Mouse (Mus musculus): ENCODE measurements around the gene Mapk8ip3. TPM values are rescaled to one million over a fixed set of nuclear protein-coding genes. Genes with fewer than 3 reads are reported as not detected.
"Not testable (repeated sequence)": the region's sequence is repeated elsewhere in the genome, so short reads cannot be mapped to it uniquely, and the experiment has no call there.

The Mapk8ip3 gene
- polyA plus RNA-seq, 1 experiment from 2014 or later = 36.5 TPM

DNA sequence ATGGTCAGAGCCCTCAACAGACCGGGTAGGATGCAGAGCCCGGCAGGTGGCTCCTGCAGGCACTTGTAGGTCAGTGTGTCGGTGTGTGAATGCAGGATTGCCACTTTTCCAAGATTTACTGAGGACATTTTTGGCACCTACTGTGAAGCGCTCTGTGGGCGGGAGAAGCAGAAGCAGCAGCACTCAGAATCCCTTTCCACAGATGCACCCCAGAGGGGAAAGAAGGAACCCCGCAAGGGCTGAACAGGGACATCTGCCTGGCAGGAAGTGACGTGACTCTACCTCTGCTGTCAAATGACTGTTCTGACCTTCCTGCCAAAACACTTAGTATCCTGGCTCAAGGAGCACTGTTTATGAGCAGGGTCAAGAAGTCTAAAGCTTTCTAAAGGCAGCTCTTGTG lies 6.3 kb upstream of the Mapk8ip3 start:
- no peaks in the 10 kb centered on the region for H3K4me1 ChIP-seq (ENCODE audit: control insufficient read depth, insufficient read depth, low read length)
- no peak overlapping the region for H3K9ac ChIP-seq (ENCODE audit: low read length)
- DNase-seq (ENCODE audit: low spot score, missing footprints) = no peak
- ATAC-seq (ENCODE audit: low FRiP score) = no peak
- H3K27ac ChIP-seq (ENCODE audit: low read depth, low read length) = no peak overlapping the region
- peaks cover 12% of the 10 kb centered on the region for H3K36me3 ChIP-seq (ENCODE audit: control insufficient read depth, insufficient read depth, low read length)
- no peak overlapping the region for H3K4me3 ChIP-seq (ENCODE audit: low read depth, low read length)
- no peak overlapping the region for H3K4me2 ChIP-seq
- H3K9me3 ChIP-seq (ENCODE audit: control insufficient read depth, low read length) = no peaks in the 10 kb centered on the region
- WGBS = 90% methylated on average over 7 of the region's 7 CpGs
- no peaks in the 10 kb centered on the region for H3K27me3 ChIP-seq (ENCODE audit: control insufficient read depth, insufficient read depth, low read length)

DNA sequence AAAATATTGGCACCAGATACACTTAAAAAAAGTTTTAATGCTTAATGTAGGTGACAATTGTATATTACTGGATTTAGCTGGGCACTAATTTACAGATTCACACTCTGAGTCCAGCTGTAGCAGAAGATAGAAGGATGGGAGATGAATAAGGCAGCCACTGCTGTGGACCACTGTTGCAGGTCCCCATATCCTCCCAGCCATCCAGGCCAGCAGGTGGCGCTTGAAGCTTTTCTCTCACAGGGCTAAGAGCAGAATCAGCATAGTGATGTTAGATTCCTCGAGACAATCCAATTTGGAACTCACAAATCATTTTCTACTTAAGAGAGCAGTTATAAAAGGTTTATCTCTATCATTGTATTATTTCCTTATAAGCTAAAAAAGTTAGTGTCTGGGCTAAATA lies 5.7 kb upstream of the Mapk8ip3 start:
- not testable (repeated sequence) for DNase-seq (ENCODE audit: low spot score, missing footprints); ATAC-seq (ENCODE audit: low FRiP score)
- peaks cover 12% of the 10 kb centered on the region for H3K36me3 ChIP-seq (ENCODE audit: control insufficient read depth, insufficient read depth, low read length)

DNA sequence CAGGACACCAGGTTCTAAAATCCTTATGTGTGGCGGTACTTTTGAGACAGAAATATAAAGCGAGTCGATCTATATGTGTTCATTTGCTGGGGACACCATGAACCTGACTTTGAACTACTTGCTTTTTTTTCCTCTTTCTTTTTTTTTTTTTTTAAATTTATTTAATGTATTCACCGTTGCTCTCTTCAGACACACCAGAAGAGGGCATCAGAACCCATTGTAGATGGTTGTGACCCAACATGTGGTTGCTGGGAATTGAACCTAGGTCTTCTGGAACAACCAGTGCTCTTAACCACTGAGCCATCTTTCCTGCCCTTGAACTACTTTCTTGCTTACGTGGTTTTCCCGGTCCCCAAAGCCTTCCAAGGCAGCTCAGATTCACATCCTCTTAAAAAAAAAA lies 489 bp upstream of the Mapk8ip3 start:
- Histone ChIP-seq H3K36me3 (ENCODE audit: control insufficient read depth, insufficient read depth, low read length) (peaks cover 3% of the 10 kb centered on the region; the same call in 1 of the 2 replicates), H3K4me3 (ENCODE audit: low read depth, low read length) (peak overlapping the region; percentile 90), H3K4me1 (ENCODE audit: control insufficient read depth, insufficient read depth, low read length) (peaks cover 12% of the 10 kb centered on the region), H3K27ac (ENCODE audit: low read depth, low read length) (peak overlapping the region; percentile 75; the same call in 1 of the 2 replicates), H3K27me3 (ENCODE audit: control insufficient read depth, insufficient read depth, low read length) (no peaks in the 10 kb centered on the region), H3K4me2 (peak overlapping the region; percentile 74), H3K9me3 (ENCODE audit: control insufficient read depth, low read length) (no peaks in the 10 kb centered on the region), H3K9ac (ENCODE audit: low read length) (peak overlapping the region; percentile 85; the same call in 1 of the 2 replicates)
- DNase-seq (ENCODE audit: low spot score, missing footprints) = no peak
- 47% methylated on average over 6 of the region's 6 CpGs for WGBS
- no peak for ATAC-seq (ENCODE audit: low FRiP score)

More for the DNA sequence above, 5.7 kb upstream of the Mapk8ip3 start:
- H3K4me3 ChIP-seq (ENCODE audit: low read depth, low read length); H3K27ac ChIP-seq (ENCODE audit: low read depth, low read length); H3K4me2 ChIP-seq; H3K27me3 ChIP-seq (ENCODE audit: control insufficient read depth, insufficient read depth, low read length); H3K9ac ChIP-seq (ENCODE audit: low read length); H3K4me1 ChIP-seq (ENCODE audit: control insufficient read depth, insufficient read depth, low read length); H3K9me3 ChIP-seq (ENCODE audit: control insufficient read depth, low read length): not testable (repeated sequence)
- 32% methylated on average over 2 of the region's 2 CpGs for WGBS

DNA sequence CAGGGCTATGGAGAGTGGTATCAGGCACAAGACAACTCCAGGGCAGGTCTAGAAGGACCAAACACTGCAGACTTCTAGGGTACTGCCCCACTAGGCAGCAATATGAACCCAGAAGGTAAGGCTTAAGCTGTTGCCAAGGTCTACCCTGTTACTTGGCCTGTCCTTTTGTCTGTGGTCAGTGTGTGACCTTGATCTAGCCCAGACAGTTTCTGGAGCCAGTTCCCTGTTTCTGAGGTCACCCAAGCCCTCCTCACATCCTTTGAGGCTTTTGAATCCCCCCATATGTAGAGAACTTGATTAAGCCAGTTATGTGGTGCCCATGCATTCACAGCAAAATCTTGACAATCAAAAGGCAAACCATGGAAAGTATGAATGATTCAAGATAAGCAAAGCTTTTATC lies 1.1 kb downstream of the Mapk8ip3 start:
- DNase-seq (ENCODE audit: low spot score, missing footprints) = no peak
- Histone ChIP-seq H3K4me3 (ENCODE audit: low read depth, low read length) (peak overlapping the region; percentile 90), H3K9me3 (ENCODE audit: control insufficient read depth, low read length) (no peaks in the 10 kb centered on the region), H3K27ac (ENCODE audit: low read depth, low read length) (no peak overlapping the region), H3K4me2 (peak overlapping the region; percentile 74), H3K36me3 (ENCODE audit: control insufficient read depth, insufficient read depth, low read length) (no peaks in the 10 kb centered on the region), H3K4me1 (ENCODE audit: control insufficient read depth, insufficient read depth, low read length) (peaks cover 12% of the 10 kb centered on the region), H3K9ac (ENCODE audit: low read length) (peak overlapping the region; percentile 85), H3K27me3 (ENCODE audit: control insufficient read depth, insufficient read depth, low read length) (no peaks in the 10 kb centered on the region)
- no peak for ATAC-seq (ENCODE audit: low FRiP score)

DNA sequence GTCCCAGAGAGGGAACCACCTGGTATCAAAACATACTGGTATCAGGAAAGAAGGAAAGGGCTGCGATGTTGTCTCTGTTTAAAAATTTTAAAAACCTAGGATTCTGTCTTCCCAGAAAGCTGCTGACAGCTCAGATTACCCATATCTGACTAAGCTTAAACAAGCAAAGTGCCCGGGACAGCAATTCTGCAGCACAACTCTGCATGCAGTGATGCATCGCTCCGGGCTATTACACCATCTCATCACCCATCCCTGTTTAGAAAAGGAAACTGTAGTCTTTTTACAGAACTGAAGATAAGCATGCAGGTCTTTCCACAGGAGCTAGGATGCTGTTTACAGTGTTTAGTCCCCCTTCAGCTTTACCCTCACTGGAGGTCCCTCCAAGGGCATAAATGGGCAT lies 1.9 kb downstream of the Mapk8ip3 start:
- WGBS = 91% methylated on average over 4 of the region's 4 CpGs
- Histone ChIP-seq H3K9me3 (ENCODE audit: control insufficient read depth, low read length) (no peaks in the 10 kb centered on the region), H3K4me2 (peak overlapping the region; percentile 74), H3K27ac (ENCODE audit: low read depth, low read length) (no peak overlapping the region), H3K9ac (ENCODE audit: low read length) (peak overlapping the region; percentile 85), H3K27me3 (ENCODE audit: control insufficient read depth, insufficient read depth, low read length) (no peaks in the 10 kb centered on the region), H3K4me3 (ENCODE audit: low read depth, low read length) (no peak overlapping the region), H3K4me1 (ENCODE audit: control insufficient read depth, insufficient read depth, low read length) (peaks cover 12% of the 10 kb centered on the region), H3K36me3 (ENCODE audit: control insufficient read depth, insufficient read depth, low read length) (no peaks in the 10 kb centered on the region)
- DNase-seq (ENCODE audit: low spot score, missing footprints) (no peak), ATAC-seq (ENCODE audit: low FRiP score) (no peak)

DNA sequence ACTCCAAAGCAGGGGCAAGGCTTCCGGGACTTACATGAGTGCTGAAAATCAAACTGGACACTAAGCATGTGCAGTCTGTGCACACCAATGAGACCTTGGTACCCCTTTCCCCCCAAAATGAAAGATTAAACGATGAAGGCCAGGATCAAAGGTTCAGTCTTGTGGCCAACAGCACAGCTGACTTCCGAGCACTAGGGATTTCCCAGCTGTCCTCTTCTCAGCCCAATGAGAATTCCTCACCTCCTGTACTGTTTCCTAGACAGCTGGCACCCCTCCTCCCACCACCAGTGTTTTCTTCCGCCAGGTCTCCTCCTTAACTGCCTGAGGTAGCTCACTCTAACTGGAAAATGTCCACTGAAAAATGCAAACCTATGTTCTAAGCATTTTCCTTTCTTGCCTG lies 3.6 kb downstream of the Mapk8ip3 start:
- H3K4me1 ChIP-seq (ENCODE audit: control insufficient read depth, insufficient read depth, low read length) = peaks cover 12% of the 10 kb centered on the region
- H3K9ac ChIP-seq (ENCODE audit: low read length) = no peak overlapping the region
- no peak overlapping the region for H3K27ac ChIP-seq (ENCODE audit: low read depth, low read length)
- WGBS = 91% methylated on average over 4 of the region's 4 CpGs
- ATAC-seq (ENCODE audit: low FRiP score) (no peak), DNase-seq (ENCODE audit: low spot score, missing footprints) (no peak)
- no peak overlapping the region for H3K4me2 ChIP-seq
- H3K9me3 ChIP-seq (ENCODE audit: control insufficient read depth, low read length) = no peaks in the 10 kb centered on the region
- H3K36me3 ChIP-seq (ENCODE audit: control insufficient read depth, insufficient read depth, low read length) = 0 out of 2 replicates have a peak, but pooled peaks cover 2% of the 10 kb centered on the region
- no peak overlapping the region for H3K4me3 ChIP-seq (ENCODE audit: low read depth, low read length)
- no peaks in the 10 kb centered on the region for H3K27me3 ChIP-seq (ENCODE audit: control insufficient read depth, insufficient read depth, low read length)

DNA sequence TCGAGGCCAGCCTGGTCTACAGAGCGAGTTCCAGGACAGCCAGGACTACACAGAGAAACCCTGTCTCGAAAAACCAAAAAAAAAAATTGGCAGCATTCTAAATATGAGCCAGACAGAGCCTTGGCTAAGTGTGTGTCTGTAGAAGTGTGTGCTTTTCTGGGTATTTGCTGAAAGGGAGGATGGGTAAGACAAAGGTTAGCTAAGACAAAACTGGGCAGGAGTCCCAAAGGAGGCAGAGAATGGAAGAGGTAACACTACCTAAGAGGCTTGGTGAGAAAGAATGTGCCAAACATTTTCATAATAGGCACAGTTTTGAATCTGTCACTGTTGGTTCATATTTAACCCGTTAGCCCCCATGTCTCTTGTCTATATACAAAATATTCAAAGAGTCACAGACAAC lies 4.3 kb downstream of the Mapk8ip3 start:
- Histone ChIP-seq H3K4me2 (no peak overlapping the region), H3K27me3 (ENCODE audit: control insufficient read depth, insufficient read depth, low read length) (no peaks in the 10 kb centered on the region), H3K4me3 (ENCODE audit: low read depth, low read length) (no peak overlapping the region), H3K27ac (ENCODE audit: low read depth, low read length) (no peak overlapping the region), H3K36me3 (ENCODE audit: control insufficient read depth, insufficient read depth, low read length) (peaks cover 2% of the 10 kb centered on the region; the same call in 1 of the 2 replicates), H3K9ac (ENCODE audit: low read length) (no peak overlapping the region), H3K9me3 (ENCODE audit: control insufficient read depth, low read length) (no peaks in the 10 kb centered on the region), H3K4me1 (ENCODE audit: control insufficient read depth, insufficient read depth, low read length) (peaks cover 12% of the 10 kb centered on the region)
- no peak for DNase-seq (ENCODE audit: low spot score, missing footprints)
- 93% methylated on average over 4 of the region's 4 CpGs for WGBS
- no peak for ATAC-seq (ENCODE audit: low FRiP score)

DNA sequence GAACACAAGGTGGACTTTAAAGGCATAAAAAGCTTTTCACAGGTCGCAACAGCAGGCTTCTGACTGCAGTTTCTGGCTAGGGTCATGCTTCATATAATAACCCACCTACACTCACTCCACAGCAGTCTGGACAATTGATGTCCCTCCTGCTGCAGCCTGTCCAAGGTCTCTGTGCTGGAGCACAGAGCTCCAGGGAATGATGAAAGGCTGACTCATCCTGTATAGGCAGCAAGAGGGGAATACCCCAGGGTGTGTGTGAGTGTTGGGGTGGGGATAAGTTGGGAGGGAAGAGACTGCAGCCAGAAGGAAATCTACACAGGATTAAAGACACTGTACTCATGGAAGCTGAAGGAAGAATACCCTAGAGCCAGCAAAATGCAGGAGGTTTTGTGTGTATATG lies 7.3 kb downstream of the Mapk8ip3 start:
- no peak for ATAC-seq (ENCODE audit: low FRiP score)
- no peak overlapping the region for H3K4me2 ChIP-seq
- no peak overlapping the region for H3K27ac ChIP-seq (ENCODE audit: low read depth, low read length)
- H3K4me3 ChIP-seq (ENCODE audit: low read depth, low read length) = no peak overlapping the region
- 94% methylated on average over 1 of the region's 1 CpGs for WGBS
- H3K9me3 ChIP-seq (ENCODE audit: control insufficient read depth, low read length) = no peaks in the 10 kb centered on the region
- no peak overlapping the region for H3K9ac ChIP-seq (ENCODE audit: low read length)
- no peaks in the 10 kb centered on the region for H3K27me3 ChIP-seq (ENCODE audit: control insufficient read depth, insufficient read depth, low read length)
- H3K4me1 ChIP-seq (ENCODE audit: control insufficient read depth, insufficient read depth, low read length) = no peaks in the 10 kb centered on the region
- peaks cover 4% of the 10 kb centered on the region; the same call in 1 of the 2 replicates for H3K36me3 ChIP-seq (ENCODE audit: control insufficient read depth, insufficient read depth, low read length)
- no peak for DNase-seq (ENCODE audit: low spot score, missing footprints)

DNA sequence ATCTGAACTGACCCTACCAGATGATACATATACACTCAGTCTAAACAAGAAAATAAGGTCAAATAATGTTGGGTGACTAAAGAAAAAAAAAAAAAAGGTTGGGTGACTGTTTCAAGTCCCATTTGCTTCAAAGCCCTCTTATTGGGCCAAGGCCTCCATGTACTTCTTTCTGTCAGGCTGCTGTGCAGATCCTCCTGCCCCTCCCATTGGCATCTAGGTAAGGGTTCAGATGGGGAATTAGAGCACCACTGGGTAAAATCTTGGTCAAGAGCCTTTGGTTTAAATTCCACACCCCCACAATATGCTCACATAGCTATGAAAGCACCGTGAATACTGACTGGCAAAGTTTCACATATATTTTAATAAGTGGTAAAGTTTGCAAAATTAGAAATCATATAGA lies 13.5 kb downstream of the Mapk8ip3 start:
- Histone ChIP-seq H3K27ac (ENCODE audit: low read depth, low read length) (no peak overlapping the region), H3K9me3 (ENCODE audit: control insufficient read depth, low read length) (no peaks in the 10 kb centered on the region), H3K4me3 (ENCODE audit: low read depth, low read length) (no peak overlapping the region), H3K36me3 (ENCODE audit: control insufficient read depth, insufficient read depth, low read length) (peaks cover 13% of the 10 kb centered on the region), H3K4me1 (ENCODE audit: control insufficient read depth, insufficient read depth, low read length) (no peaks in the 10 kb centered on the region), H3K27me3 (ENCODE audit: control insufficient read depth, insufficient read depth, low read length) (no peaks in the 10 kb centered on the region), H3K9ac (ENCODE audit: low read length) (no peak overlapping the region), H3K4me2 (no peak overlapping the region)
- WGBS = 97% methylated on average over 1 of the region's 1 CpGs
- DNase-seq (ENCODE audit: low spot score, missing footprints) (no peak), ATAC-seq (ENCODE audit: low FRiP score) (no peak)

DNA sequence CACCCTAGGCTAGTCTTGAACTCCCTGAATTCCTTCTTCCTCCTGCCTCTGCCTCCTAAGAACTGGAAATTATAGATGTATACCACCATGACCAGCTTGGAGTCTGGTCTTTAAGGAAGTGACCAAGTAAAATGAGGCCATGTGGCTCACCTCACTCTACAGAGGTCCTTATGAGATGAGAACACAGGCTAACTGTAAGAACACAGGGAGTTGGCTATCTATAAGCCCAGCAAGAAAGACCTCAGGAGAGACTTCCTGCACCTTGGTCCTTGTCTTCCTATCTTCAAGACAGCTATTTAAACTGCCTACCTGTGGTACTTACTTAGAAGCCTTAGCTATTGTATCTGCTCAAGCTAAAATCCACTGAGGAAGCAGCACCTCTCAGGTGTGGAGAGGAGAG lies 22.8 kb downstream of the Mapk8ip3 start:
- DNase-seq (ENCODE audit: low spot score, missing footprints) (no peak), ATAC-seq (ENCODE audit: low FRiP score) (no peak)
- Histone ChIP-seq H3K9me3 (ENCODE audit: control insufficient read depth, low read length) (no peaks in the 10 kb centered on the region), H3K4me2 (no peak overlapping the region), H3K27me3 (ENCODE audit: control insufficient read depth, insufficient read depth, low read length) (no peaks in the 10 kb centered on the region), H3K9ac (ENCODE audit: low read length) (no peak overlapping the region), H3K4me3 (ENCODE audit: low read depth, low read length) (no peak overlapping the region), H3K4me1 (ENCODE audit: control insufficient read depth, insufficient read depth, low read length) (no peaks in the 10 kb centered on the region), H3K27ac (ENCODE audit: low read depth, low read length) (no peak overlapping the region), H3K36me3 (ENCODE audit: control insufficient read depth, insufficient read depth, low read length) (peaks cover 33% of the 10 kb centered on the region)

Measured in midbrain, embryonic 11.5 days (tissue).